Mouse (Mus musculus) hematopoietic stem cell, adult 5-6 weeks (primary cell): ENCODE data around the gene Il1rn. TPM values are rescaled to one million over a fixed set of nuclear protein-coding genes. Genes with fewer than 3 reads are reported as not detected.

Experiments
- ATAC-seq, 2 experiments: fragments of 125-278 bp in 1 of 2; replicated peaks in 1 of 2; 2 replicates each; pipeline ENCODE4 v1.8.0; 2016 to 2017; ENCODE audit warnings: inconsistent platforms in 2 of 2, mild to moderate bottlenecking in 2 of 2, moderate number of reproducible peaks in 2 of 2, low read depth in 1 of 2, moderate TSS enrichment in 1 of 2; ENCODE audit not compliant: low FRiP score in 2 of 2, poor library complexity in 2 of 2, severe bottlenecking in 2 of 2, insufficient read depth in 1 of 2, low TSS enrichment in 1 of 2
- total RNA-seq: library from RNA; stranded (forward); fragments of 172-1452, 232-1000 nt; gene quantifications from 2 replicates; pipeline ENCODE4 v1.2.3, GENCODE M21; 2017

Gene Il1rn
- total RNA-seq, 1 experiment from 2014 or later, result 1.5 TPM

DNA sequence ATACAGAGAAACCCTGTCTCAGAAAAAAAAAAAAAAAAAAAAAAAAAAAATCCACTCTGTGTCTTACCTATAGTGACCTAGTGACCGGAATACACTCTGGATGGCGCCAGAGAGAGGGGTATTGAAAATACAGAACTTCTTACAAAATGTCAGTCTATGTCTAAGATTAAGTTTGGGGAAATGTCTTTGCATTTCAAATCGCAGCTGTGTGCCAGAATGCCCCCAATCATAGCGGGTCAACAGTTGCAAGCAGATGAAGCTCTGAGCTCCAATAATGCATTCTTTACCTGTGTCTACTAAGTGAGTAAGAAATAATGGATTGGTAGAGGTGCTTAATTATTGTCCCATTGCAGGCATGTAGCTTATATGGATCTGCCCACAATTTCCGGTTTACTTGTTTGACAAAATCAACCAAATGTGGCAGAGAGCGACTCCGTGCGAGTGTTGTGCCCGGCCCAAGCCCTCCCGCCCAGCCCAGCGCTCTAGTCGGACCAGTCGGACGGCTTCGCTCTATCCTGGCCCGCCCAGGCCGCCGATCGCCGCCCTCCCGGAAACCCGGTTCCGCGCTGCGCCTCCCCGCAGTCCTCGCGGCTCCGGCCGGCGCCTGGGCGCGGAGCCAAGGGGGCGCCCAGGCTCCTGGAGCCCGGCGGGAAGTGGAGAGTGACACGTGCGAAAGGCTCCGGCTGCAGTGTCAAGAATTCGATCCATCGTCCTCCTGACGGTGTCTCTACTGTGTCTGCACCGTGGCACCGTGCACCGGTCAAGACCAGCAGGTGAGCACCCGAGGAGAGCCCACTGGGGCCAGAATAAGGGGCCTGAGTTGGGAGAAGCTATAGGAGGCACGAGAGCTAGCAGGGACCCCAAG is 30.6 kb downstream of the Il1rn start, which contains the start of gene Psd4:
TSS of gene Psd4 (plus strand) at position 551 of the 865 bp plus-strand sequence.
- peak; percentile 61 to 68 for ATAC-seq

DNA sequence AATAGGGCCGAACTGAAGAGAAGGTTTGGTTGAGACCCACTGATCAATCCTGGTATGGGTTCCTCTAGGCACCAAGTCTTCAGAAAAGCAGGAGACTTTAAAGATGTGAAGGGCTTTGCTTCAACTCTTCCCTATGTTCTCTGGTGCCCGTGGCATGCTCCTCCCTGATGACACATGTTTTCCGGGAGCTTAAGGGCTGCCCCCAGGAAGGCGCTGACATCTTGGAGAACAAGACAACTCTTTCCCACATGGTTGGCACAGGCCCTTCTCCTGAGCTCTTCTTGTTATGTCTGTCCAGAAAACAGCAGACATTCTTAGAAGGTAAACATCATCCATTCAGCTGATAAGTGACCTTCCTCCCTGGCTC is 31.2 kb downstream of the Il1rn start:
- no peak for ATAC-seq

DNA sequence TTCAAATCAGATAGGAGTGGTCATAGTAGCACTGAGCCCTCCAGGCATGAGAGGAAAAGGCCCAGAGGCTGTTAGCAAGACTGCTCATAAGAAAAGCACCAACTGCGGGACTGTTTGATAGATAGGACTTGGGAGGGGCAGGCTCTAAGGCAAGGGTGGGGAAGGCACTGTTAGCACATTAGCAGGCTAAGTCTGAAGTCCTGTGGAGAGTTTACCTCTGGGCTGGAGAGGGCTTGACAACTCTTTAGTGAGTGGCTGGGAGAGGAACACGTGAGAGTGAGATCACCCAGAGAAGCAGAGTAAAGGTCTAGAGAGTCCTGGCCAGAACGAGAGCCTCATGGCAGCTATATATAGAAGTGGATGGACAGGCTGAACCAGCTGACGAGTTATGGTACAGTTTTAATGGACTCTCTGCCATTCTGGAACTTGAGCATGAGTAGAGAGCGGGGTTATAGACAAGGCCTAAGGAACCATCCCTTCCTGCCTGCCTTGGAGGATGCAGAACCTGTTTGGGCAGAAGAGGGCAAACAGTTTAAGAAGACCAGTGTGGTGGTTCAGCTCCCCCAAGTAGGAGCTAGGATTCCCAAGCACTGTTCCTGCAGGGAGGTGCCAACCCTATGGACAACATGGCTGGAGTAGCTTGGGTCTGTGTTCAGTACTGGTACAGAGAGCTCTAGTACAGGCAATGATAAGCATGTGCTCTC is 42.2 kb downstream of the Il1rn start:
- ATAC-seq, result no peak

DNA sequence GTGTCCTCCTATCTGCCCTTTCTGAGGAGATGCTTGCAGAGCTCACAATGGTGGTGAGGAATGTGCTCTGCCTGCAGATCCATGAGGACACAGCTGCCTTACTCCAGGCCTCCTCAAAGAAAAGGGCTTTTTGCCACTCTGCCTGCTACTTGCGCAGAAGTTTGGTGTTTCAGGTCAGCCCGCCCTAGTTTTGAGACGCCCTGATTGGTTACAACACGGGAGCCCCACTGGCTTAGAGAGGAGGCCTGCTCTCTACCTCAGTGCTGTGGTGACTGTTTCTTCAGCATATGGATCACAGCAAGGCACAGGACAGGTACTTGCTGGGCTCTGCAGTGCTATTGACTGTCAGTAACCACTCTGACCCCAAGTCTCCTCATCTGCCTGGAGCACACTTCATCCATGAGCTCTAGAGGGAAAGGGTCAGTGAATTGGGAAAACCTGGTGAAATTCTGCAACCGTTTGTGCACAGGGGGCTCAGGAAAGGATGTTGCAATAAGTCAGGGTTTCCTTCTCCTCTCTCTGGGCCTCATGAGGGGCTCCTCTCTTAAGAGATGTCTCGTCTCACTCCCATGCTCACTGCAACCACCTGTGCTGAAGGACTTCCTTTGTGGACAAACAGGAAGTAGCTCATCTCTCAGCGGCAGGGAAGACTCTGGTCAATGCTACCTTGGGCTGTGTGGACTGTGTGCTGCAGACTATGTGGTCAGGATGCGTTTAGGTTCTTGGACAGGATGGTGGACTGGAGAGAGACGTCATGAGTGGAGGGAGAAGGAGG is 46.0 kb downstream of the Il1rn start:
- ATAC-seq, result no peak

DNA sequence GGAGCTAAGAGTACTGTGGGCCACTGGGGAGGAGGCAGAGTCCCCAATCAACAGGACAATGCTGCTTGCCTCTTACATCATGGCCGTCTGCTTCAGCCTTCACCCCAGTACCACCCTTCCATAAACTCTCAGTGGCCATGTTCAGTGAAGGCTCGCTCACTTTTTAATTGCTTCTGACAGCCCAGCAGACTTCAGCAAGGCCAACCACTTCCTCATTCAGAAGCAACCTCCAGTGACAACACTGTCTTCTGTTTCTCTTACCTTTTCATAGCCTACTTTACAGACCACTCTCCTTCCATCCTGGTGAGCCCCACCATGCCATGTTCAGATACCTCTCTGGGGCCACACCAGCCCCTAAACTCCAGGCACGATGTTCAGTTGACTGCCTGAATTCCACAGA is 47.0 kb downstream of the Il1rn start:
- ATAC-seq, result peak in 1 of 2 experiments; percentile 30; a peak in 1 of 4 replicates

- no peak for ATAC-seq
Observed at GRCm38 (mm10) chr2:24384393-24384792, 47.7 kb downstream of the Il1rn start.

GRCm38 (mm10) chr2:24385111-24385961 is 48.7 kb downstream of the Il1rn start:
- ATAC-seq, result peak; percentile 31 to 34; a peak in 3 of 4 replicates

- ATAC-seq, result peak; percentile 79 to 84
Observed at GRCm38 (mm10) chr2:24386158-24386963, 49.7 kb downstream of the Il1rn start.

- ATAC-seq, result no peak
Observed at GRCm38 (mm10) chr2:24386964-24387320, 50.3 kb downstream of the Il1rn start.

DNA sequence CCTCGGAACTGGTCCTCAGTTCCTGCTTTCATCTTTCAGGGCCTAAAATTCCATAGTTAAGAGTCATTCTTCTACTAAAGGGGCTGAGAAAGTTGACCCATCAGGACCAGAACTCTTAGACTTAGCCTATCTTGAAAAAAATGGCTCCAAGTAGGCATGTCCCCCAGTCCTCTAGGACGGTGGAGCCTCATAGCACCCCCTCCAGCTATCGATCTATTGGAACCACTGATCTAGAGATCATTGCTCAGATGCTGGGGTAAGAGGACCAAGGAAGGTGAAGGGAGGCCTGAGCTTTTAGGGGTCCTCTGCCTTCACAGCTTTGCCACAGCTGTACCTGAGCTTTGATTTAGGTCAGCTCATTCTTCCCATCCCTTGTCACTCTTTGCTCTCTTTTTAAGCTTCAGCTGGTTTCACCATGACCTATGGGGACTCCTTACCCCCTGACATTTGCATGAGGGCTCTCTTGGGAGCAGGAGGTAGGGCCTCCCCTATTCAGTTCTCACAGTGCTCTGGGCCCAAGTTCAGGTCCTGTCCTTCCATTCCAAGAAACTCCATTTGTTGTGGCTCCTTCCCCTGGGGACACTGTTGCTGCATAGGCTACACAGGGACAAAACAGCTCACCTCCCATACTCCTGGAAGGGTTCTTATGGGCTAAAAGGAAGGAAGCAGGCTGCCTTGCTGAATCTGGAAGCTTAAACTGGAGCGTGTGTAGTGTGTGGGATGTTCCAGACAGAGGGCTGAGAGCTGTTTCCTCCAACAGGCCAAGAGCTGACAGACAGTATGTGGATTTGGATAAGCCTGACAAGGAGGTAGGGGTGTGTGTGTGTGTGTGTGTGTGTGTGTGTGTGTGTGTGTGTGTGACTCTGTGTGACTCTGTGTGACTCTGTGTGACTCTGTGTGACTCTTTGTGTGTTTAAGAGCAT is 51.0 kb downstream of the Il1rn start:
- ATAC-seq, result no peak

- no peak for ATAC-seq
Observed at GRCm38 (mm10) chr2:24393251-24393650, 56.6 kb downstream of the Il1rn start.

GRCm38 (mm10) chr2:24397115-24397514 is 60.5 kb downstream of the Il1rn start:
- no peak for ATAC-seq

- ATAC-seq, result no peak
Observed at GRCm38 (mm10) chr2:24400711-24401110, 64.1 kb downstream of the Il1rn start.
